Mouse (Mus musculus): Measurements from ENCODE around the gene Ptpn11.

- no peak for TF ChIP-seq POLR2A (IDR thresholded peaks at IDR 0.05; ENCODE audit: control insufficient read depth, low read depth, low read length)
- no peak for TF ChIP-seq CTCF (IDR thresholded peaks at IDR 0.05; ENCODE audit: control insufficient read depth, insufficient read depth, insufficient replicate concordance, low read depth, low read length)
These were observed 45.6 kb downstream of the Ptpn11 start for GRCm38 (mm10) chr5:121145609-121146008.

All from testis, adult 2 months (tissue).